Mouse (Mus musculus) heart, postnatal 14 days (tissue): ENCODE measurements around the gene Tmprss5. TPM values are rescaled to one million over a fixed set of nuclear protein-coding genes. Genes with fewer than 3 reads are reported as not detected.

Experiments
- DNase-seq, 2 experiments: peaks; one replicate each; pipeline ENCODE4 v3.0.0; 2021 to 2022
- intact Hi-C: fragments of 180-260 bp; cut with DNase I; formaldehyde crosslinking; loops from one replicate; pipeline ENCODE4 v1.15.1; 2025
- total RNA-seq, 2 experiments: library from RNA; stranded (reverse); gene quantifications; 2 replicates each; pipeline ENCODE4 v1.2.3; 2021

The Tmprss5 gene
- total RNA-seq, 2 experiments from 2014 or later, result 0.63 TPM; not detected in 1

DNA sequence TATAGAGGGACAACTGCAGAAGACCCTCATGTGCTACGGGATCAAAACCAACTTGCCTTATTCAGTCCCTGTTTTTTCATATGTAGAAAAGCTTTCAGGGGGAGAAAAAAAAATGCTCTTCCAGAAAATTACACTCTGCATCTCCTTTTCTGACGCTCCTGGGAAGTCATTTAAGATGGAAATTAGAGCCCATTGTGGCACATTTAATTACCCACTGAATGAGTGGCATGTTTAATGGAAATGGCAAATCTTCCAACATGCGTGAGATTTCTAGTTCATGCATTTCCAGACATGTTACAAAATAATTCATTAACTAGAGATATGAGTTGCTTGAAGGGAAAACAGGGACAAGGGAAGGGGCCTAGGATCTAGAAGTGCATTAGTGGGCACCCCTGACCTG is 66.0 kb downstream of the Tmprss5 start:
- intact Hi-C loops, result no loop called here
- no peak for DNase-seq

Other genes with a start within 250 kb of the Tmprss5 start
- gene Zbtb16, start 245.0 kb upstream of the Tmprss5 start, total RNA-seq, result 100 to 1,000 TPM; 144 to 166 TPM
- gene Htr3a, start 170.2 kb upstream of the Tmprss5 start, total RNA-seq, result not detected
- not detected for gene Htr3b, start 116.3 kb upstream of the Tmprss5 start, total RNA-seq
- gene Usp28, start 95.9 kb upstream of the Tmprss5 start, total RNA-seq, result 100 to 1,000 TPM; 140 to 145 TPM
- gene Zw10, start 25.6 kb upstream of the Tmprss5 start, total RNA-seq, result 10 to 100 TPM; 11.9 to 13.1 TPM
- gene Gm4894, start 169.3 kb downstream of the Tmprss5 start, total RNA-seq, result not detected